Mouse (Mus musculus) hindbrain, embryonic 12.5 days (tissue): ENCODE measurements around the gene Galnt7. TPM values are rescaled to one million over a fixed set of nuclear protein-coding genes. Genes with fewer than 3 reads are reported as not detected.

Experiments
- ATAC-seq: fragments of 200-750 bp; cut with Nextera tagmentation; 2 replicates; pipeline ENCODE4 v1.8.0; 2017; ENCODE audit warnings: moderate TSS enrichment; ENCODE audit not compliant: low FRiP score
- H3K27ac ChIP-seq: fragments of 300-500 bp; sonication (generic); 2 replicates; pipeline ENCODE4 v1.5.1; 2016; ENCODE audit warnings: mild to moderate bottlenecking
- H3K27me3 ChIP-seq: fragments of 300-500 bp; sonication (generic); 2 replicates; pipeline ENCODE4 v1.6.1; 2016; ENCODE audit warnings: mild to moderate bottlenecking
- H3K36me3 ChIP-seq: fragments of 300-500 bp; sonication (generic); 2 replicates; pipeline ENCODE4 v1.6.1; 2016; ENCODE audit warnings: mild to moderate bottlenecking
- H3K4me1 ChIP-seq: fragments of 300-500 bp; sonication (generic); 2 replicates; pipeline ENCODE4 v1.6.1; 2016
- H3K4me2 ChIP-seq: fragments of 300-500 bp; sonication (generic); replicated peaks from 2 replicates; pipeline ENCODE4 v1.6.1; 2016; ENCODE audit warnings: mild to moderate bottlenecking
- H3K4me3 ChIP-seq: fragments of 300-500 bp; sonication (generic); 2 replicates; pipeline ENCODE4 v1.5.1; 2016; ENCODE audit warnings: mild to moderate bottlenecking
- H3K9ac ChIP-seq: fragments of 300-500 bp; sonication (generic); 2 replicates; pipeline ENCODE4 v1.6.1; 2016; ENCODE audit warnings: mild to moderate bottlenecking, moderate library complexity
- H3K9me3 ChIP-seq: fragments of 300-500 bp; sonication (generic); replicated peaks from 2 replicates; pipeline ENCODE4 v1.6.1; 2016; ENCODE audit warnings: mild to moderate bottlenecking
- WGBS: fragments of 180-500 bp; shearing (Covaris S2); methylation state at CpG from one replicate; pipeline ENCODE4 v1.1.7; 2016; 5-methylcytosine and 5-hydroxymethylcytosine counted together
- polyA plus RNA-seq: library from polyadenylated mRNA; unstranded; fragments of >200 nt; fragmentation: Nextera tagmentation; extraction: Ambion mirVana; gene quantifications from 2 replicates; pipeline ENCODE4 v1.2.1, GENCODE M21; 2016

Galnt7 gene
- polyA plus RNA-seq, 1 experiment from 2014 or later = 17.8 TPM

DNA sequence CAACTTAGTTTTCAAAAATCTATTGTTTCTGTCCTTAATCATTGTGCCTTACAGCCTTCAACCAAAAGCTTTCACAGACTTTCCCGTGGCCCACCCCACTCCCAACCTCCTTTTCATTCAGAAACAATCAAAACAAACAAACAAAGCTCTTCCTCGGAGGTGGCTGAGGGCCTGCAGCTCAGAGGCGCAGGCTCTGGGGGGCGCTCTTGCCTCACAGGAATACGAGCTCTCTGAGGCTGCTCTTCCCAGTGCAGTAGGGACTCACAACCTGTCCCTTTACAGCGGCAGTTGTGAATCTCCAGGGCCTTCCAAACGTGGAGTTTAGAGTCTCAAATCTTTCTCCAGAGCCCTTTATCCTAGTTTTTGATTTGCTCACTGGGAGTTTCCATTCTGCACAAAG lies 78.4 kb downstream of the Galnt7 start:
- Histone ChIP-seq H3K4me2 (no peak overlapping the region), H3K9me3 (no peaks in the 10 kb centered on the region), H3K9ac (no peak overlapping the region), H3K27me3 (no peaks in the 10 kb centered on the region), H3K36me3 (no peaks in the 10 kb centered on the region), H3K4me3 (no peak overlapping the region), H3K27ac (no peak overlapping the region), H3K4me1 (peaks cover 15% of the 10 kb centered on the region)
- ATAC-seq = peak; percentile 77
- WGBS = 10% methylated on average over 7 of the region's 7 CpGs

DNA sequence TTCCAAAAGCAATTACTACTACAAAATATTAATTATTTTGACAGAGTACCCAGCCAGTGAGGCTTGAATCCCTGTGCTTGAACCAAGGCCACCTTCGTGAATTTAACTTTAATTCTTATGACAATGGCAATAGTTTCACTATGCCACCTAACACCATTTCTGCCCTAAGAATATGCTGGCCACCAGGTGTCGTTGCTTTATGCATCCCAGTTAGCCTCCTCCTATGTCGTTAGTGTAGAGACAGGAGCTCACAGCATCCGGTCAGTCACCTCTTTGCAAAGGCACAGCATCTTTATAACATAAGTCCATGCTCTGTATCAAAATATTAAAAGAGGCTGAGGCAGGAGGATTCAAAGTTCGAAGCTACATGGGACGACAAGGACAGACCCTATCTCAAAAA lies 79.0 kb downstream of the Galnt7 start:
- Histone ChIP-seq H3K9me3 (no peaks in the 10 kb centered on the region), H3K4me2 (no peak overlapping the region), H3K36me3 (no peaks in the 10 kb centered on the region), H3K27me3 (no peaks in the 10 kb centered on the region), H3K4me3 (no peak overlapping the region), H3K9ac (no peak overlapping the region), H3K27ac (no peak overlapping the region), H3K4me1 (peaks cover 21% of the 10 kb centered on the region)
- ATAC-seq = no peak
- 85% methylated on average over 6 of the region's 6 CpGs for WGBS

DNA sequence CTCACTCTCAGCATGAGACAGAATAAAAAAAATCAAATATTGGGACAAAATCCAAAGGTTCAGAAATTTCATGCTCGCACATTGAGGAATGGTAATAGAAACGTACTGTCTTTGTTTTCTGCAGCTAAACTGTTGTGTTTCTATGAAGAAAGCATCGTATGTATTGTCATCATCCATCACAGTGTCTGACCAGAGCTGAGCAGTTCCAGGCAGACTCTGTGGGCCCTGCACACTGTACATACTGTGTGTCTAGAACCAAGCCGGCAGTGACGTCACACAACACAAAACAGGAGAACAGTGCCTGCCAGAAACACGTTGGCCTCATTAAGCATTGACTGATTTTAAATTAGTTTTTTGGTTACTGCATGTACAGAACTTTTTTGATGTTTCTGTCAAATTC lies 82.9 kb downstream of the Galnt7 start:
- no peak overlapping the region for H3K4me2 ChIP-seq
- H3K4me1 ChIP-seq = peaks cover 18% of the 10 kb centered on the region; the same call in 1 of the 2 replicates
- 74% methylated on average over 6 of the region's 6 CpGs for WGBS
- no peaks in the 10 kb centered on the region for H3K36me3 ChIP-seq
- no peak overlapping the region for H3K27ac ChIP-seq
- H3K4me3 ChIP-seq = no peak overlapping the region
- no peak overlapping the region for H3K9ac ChIP-seq
- no peak for ATAC-seq
- H3K27me3 ChIP-seq = no peaks in the 10 kb centered on the region
- no peaks in the 10 kb centered on the region for H3K9me3 ChIP-seq

DNA sequence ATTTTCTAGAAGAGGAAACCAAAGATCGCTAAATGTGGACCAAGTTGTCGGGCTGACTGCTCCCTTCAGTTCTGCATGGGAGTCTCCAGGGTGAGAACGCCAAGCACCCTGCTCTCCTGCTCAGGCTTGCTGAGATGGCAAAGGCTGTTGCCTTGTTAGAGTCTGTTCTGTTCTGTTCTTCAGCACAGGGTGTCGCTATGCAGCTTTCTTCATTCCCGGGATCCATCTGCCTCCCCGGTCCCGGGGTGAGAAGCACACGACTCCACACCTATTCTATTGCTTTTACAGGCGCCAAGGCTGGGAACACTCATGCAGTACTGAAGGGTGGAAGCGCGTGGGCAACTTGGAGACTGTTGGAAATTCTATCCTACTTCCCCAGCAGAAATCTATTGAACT lies 83.4 kb downstream of the Galnt7 start:
- Histone ChIP-seq H3K36me3 (no peaks in the 10 kb centered on the region), H3K27me3 (no peaks in the 10 kb centered on the region), H3K4me1 (peaks cover 16% of the 10 kb centered on the region; the same call in 1 of the 2 replicates), H3K9me3 (no peaks in the 10 kb centered on the region), H3K9ac (no peak overlapping the region), H3K4me3 (no peak overlapping the region), H3K27ac (no peak overlapping the region), H3K4me2 (no peak overlapping the region)
- WGBS = 52% methylated on average over 11 of the region's 11 CpGs
- ATAC-seq = 0 out of 2 replicates have a peak, but pooled peaks have one; percentile 26

DNA sequence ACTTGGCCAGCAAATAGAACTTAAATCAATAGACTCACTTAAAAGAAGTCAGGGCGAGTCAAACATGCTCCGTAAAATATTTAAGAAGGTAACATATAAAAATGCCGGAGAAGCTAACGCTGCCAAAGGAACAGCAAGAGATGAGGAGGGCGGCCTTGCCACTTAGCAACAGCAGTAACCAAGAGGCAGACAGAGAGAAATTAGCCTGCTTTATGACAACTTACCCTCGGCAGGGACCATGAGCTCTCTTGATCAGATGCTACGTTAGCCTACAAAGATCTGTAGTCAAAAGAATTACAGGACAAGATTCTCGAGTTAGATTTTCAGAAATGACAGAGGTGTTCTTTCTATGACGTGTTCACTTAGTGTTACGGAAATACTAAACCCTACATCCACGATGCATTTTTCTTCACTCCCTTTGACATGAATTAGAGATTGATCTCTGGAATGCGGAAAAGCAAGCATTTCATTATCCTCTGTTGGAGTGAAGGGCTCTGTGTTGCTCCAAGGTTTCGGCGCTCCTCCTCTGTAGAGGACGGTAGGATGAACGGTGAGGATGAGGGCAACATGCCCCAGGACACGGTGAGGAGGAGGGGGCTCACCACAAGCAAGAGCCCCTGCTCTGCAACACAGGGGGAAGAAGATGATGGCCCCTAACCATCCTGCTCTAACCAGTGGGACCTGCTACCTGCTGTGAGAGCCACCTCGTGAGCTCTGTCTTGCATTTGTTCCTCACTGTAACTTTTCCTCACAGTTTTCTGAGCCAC lies 84.0 kb downstream of the Galnt7 start:
- H3K4me3 ChIP-seq = no peak overlapping the region
- peaks cover 14% of the 10 kb centered on the region; the same call in 1 of the 2 replicates for H3K4me1 ChIP-seq
- ATAC-seq = peak; percentile 29; the same call in 1 of the 2 replicates
- H3K4me2 ChIP-seq = no peak overlapping the region
- no peak overlapping the region for H3K9ac ChIP-seq
- no peaks in the 10 kb centered on the region for H3K27me3 ChIP-seq
- no peaks in the 10 kb centered on the region for H3K9me3 ChIP-seq
- no peak overlapping the region for H3K27ac ChIP-seq
- 69% methylated on average over 18 of the region's 18 CpGs for WGBS
- no peaks in the 10 kb centered on the region for H3K36me3 ChIP-seq

DNA sequence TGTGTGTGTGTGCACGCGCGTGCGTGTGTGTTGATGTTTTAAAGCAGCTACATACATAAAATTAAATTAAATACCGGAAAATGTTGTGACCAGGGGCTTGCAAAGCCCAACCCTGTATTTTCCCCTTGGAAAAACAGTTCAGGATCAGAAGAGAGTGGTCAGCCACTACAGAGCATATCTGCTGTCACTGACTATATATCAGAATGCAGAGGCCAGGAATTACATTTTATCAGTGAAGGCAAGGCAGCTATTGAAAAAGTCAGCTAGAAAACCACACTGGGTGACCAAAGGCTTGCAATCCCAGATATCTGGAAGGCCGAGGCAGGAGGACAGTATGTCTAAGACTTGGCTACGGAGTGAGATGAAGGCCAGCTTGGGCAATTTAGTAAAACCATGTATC lies 84.8 kb downstream of the Galnt7 start:
- WGBS = 85% methylated on average over 7 of the region's 7 CpGs
- Histone ChIP-seq H3K4me3 (no peak overlapping the region), H3K9me3 (no peaks in the 10 kb centered on the region), H3K36me3 (no peaks in the 10 kb centered on the region), H3K27me3 (no peaks in the 10 kb centered on the region), H3K9ac (no peak overlapping the region), H3K4me1 (peaks cover 14% of the 10 kb centered on the region; the same call in 1 of the 2 replicates), H3K4me2 (no peak overlapping the region), H3K27ac (no peak overlapping the region)
- no peak for ATAC-seq

DNA sequence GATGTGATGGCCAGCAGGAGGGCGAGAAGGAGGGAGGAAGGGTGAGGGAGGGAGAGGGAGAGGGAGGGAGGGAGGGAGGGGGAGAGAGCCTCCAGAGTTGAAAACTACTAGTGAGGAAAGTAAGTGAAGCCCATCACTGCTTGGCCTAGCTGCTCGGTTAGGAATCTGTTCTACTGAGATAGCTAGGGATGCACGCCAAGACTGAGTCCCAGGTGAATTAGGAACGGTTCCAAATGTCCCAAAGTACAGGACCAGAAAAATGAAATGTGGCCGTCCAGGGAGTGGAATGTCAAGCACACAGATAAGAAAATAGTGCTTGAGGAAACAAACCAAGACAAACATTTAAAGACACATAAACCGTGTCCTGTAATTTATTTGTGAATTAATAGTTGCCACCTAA lies 87.8 kb downstream of the Galnt7 start:
- Histone ChIP-seq H3K36me3 (no peaks in the 10 kb centered on the region), H3K4me1 (peaks cover 14% of the 10 kb centered on the region; the same call in 1 of the 2 replicates), H3K9me3 (no peaks in the 10 kb centered on the region), H3K27ac (no peak overlapping the region), H3K9ac (no peak overlapping the region), H3K4me3 (no peak overlapping the region), H3K4me2 (no peak overlapping the region), H3K27me3 (no peaks in the 10 kb centered on the region)
- WGBS = 85% methylated on average over 5 of the region's 6 CpGs
- ATAC-seq = no peak

DNA sequence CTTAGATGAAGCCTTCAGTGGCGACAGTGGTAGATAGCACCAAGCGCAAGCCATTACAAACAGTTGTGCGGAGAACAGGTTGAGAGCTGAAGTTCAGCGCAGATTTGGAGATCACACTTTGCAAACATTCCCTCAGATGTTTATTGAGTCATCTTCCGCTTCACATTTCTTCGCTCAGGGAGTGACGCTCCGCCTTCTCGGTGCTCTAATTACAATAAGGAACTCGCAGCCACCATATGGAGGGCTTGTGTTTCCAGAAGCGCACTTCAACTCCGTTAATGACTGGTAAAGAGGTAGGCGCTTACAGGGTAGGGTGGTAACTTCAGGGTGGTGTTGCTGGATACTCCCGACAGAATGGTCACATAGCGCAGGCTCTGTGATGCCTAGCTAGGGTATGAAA lies 89.1 kb downstream of the Galnt7 start:
- Histone ChIP-seq H3K9ac (no peak overlapping the region), H3K27ac (no peak overlapping the region), H3K9me3 (no peaks in the 10 kb centered on the region), H3K27me3 (no peaks in the 10 kb centered on the region), H3K4me2 (no peak overlapping the region), H3K36me3 (no peaks in the 10 kb centered on the region), H3K4me1 (peaks cover 8% of the 10 kb centered on the region; the same call in 1 of the 2 replicates), H3K4me3 (no peak overlapping the region)
- no peak for ATAC-seq
- 93% methylated on average over 15 of the region's 15 CpGs for WGBS

DNA sequence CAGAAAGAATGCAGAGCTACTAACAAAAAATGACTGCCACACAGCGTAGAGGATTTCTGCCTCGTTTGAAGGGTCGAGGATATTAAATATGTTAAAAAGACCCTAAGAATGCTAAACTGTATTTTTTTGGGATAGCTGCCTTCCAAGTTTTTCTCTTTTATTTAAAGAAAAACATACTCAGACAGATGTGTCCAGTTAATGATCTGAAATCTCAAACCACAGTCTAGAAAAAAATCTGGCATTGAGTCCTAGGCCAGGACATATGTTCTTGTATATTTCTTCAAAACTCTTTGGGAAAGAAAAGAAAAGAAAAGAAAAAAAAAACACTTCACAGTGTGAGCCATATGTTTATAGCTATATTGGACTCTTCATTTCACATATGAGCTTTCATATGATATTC lies 90.1 kb downstream of the Galnt7 start:
- no peak overlapping the region for H3K4me3 ChIP-seq
- H3K36me3 ChIP-seq = no peaks in the 10 kb centered on the region
- H3K4me2 ChIP-seq = no peak overlapping the region
- no peaks in the 10 kb centered on the region for H3K27me3 ChIP-seq
- 94% methylated on average over 3 of the region's 3 CpGs for WGBS
- H3K4me1 ChIP-seq = peaks cover 3% of the 10 kb centered on the region; the same call in 1 of the 2 replicates
- H3K27ac ChIP-seq = no peak overlapping the region
- ATAC-seq = no peak
- H3K9me3 ChIP-seq = no peaks in the 10 kb centered on the region
- no peak overlapping the region for H3K9ac ChIP-seq

DNA sequence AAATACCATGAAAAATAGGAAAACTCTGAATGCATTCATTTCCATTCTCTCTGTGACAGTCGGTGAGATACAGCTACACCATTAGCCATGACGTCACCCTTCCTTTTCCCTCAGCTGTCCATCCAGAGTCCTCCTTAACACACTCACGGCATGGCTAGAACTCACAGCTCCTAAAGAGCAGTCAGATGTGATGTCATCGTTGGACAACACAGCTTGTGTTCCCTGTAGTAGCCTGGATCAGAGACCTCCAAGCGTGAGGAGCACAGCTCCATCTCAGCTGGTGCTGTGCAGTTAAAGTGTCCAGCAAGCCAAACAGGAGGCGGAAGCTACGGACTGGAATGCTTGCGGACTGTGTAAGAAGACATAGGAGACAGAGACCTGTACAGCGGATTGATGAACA lies 91.9 kb downstream of the Galnt7 start:
- 92% methylated on average over 9 of the region's 9 CpGs for WGBS

DNA sequence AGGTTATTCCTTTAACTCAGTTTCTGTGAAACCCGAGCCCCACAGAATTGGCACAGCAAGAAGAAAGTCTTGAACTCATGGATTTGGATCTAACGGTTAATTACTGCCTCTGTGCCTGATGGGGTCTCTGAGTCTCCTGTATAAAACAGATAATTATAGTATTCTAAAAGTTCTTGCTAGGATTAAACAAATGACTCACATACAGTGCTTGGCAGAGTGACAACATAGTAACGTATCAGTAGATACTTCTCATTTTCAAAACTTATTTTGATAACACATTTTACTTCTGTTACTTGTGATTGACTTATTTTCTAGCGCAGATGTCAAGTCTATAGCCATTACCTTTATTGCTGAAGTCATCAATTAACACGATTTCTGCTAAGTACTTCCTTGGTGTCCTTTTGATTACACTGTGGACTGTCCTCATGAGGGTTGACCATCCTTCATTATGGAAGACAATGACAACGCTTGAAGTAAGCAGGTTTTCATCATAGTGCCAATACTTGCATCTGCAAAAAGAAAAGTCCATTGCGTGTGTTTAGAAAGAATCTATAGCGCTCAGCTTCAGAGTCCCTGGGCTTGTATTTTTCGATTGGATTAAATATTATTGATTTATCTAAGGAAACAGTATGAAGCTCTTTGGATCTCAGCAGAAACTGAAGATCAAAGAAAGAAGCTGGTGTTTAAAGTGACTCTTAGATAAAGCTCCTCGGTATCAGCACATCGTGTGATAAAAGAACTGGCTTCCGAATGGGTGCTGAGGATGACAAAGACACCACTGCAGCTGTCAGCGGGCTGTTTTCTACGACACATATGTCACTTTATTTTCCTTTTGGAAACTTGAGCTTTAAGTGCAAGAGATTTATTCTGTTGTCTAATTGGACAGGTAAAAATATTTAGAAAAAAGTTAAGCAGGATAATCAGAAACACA lies 100.5 kb downstream of the Galnt7 start:
- peaks cover 6% of the 10 kb centered on the region; the same call in 1 of the 2 replicates for H3K4me1 ChIP-seq

More for the DNA sequence above, 91.9 kb downstream of the Galnt7 start:
- Histone ChIP-seq H3K4me3 (no peak overlapping the region), H3K27me3 (no peaks in the 10 kb centered on the region), H3K36me3 (no peaks in the 10 kb centered on the region), H3K27ac (no peak overlapping the region), H3K9me3 (no peaks in the 10 kb centered on the region), H3K9ac (no peak overlapping the region), H3K4me2 (no peak overlapping the region), H3K4me1 (no peaks in the 10 kb centered on the region)
- no peak for ATAC-seq

DNA sequence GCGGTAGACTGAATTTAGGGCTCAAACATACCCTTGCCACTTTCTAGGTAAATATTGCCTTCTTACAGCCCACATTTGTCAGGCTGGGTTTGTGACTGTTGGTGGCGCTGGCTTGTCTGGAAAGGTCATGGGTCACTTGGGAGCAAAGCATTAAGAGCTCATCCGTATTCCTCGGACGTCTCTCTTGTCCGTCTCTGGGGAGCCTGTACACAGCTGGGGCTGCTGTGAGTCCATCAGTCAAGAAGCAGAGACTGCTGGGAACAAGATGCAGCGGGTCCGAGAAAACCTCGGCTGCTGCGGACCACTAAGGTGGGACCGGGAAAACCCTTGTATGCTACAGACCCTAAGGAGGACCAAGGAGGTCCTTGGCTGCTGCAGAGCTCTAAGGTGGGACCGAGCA lies 105.3 kb downstream of the Galnt7 start:
- ATAC-seq = peak; percentile 80
- Histone ChIP-seq H3K27ac (no peak overlapping the region), H3K36me3 (no peaks in the 10 kb centered on the region), H3K4me3 (no peak overlapping the region), H3K9ac (no peak overlapping the region), H3K4me1 (peaks cover 6% of the 10 kb centered on the region; the same call in 1 of the 2 replicates), H3K4me2 (peak overlapping the region; percentile 21; the same call in 1 of the 2 replicates), H3K27me3 (no peaks in the 10 kb centered on the region), H3K9me3 (no peaks in the 10 kb centered on the region)
- WGBS = 40% methylated on average over 12 of the region's 12 CpGs

More for the DNA sequence above, 100.5 kb downstream of the Galnt7 start:
- Histone ChIP-seq H3K9ac (no peak overlapping the region), H3K36me3 (no peaks in the 10 kb centered on the region), H3K4me3 (no peak overlapping the region), H3K27ac (no peak overlapping the region), H3K9me3 (no peaks in the 10 kb centered on the region), H3K4me2 (no peak overlapping the region), H3K27me3 (no peaks in the 10 kb centered on the region)
- no peak for ATAC-seq
- 90% methylated on average over 14 of the region's 14 CpGs for WGBS
